Mouse (Mus musculus) adrenal gland, postnatal 0 days (tissue): ENCODE measurements around the gene Hira. TPM values are rescaled to one million over a fixed set of nuclear protein-coding genes. Genes with fewer than 3 reads are reported as not detected.

Experiments
- polyA plus RNA-seq: library from polyadenylated mRNA; unstranded; fragments of >200 nt; fragmentation: Nextera tagmentation; extraction: Ambion mirVana; gene quantifications from 2 replicates; pipeline ENCODE4 v1.2.1, GENCODE M21; 2015

The Hira gene
- 4.4 and 6.9 TPM in 2 replicates for polyA plus RNA-seq

DNA sequence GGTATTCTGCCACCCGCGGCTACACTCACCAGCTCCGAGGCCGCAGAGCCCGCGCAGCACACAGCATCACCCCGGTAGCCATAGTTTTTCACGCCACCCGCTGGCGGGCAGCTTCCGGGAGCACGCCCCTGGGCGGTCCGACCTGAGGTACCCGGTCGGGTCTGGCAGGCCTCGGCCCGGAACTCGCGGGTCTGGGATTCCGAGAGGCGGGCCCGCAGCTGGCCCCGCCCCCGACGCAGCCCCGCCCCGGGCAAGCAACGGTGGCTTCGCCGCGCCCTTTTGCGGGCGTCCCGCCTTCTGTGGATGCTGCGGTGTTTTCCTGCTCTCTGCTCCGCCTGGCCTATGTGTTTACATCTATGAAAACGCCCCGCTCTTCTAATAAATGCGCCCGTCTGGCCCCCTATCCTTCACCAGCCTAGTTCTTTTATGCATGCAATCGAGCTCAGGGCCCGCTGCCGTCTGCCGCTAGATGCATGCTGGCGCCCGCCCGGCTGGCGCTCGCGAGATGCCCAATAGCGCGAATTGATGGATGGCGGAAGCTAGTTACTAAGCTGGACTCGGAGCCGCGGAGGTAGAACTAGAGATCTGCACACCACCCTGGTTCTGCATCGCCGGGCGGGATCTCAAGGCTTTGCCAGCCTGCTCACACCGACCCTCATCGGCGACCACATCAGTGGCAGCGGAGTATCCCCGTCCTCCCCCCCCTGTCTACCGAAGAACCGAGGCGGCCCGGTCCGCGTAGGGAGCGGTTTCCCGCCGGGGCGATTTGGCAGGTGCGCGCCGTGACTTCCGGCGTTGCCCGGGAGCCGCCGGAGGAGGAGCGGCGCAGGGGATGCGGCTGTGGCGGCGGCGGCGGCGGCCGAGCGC is at the start of gene Hira, which contains the start of gene Mrpl40:
Hira (plus strand) TSS at position 596 of the 867 bp plus-strand sequence.
Mrpl40 (minus strand) TSS at position 421 of the 867 bp plus-strand sequence.

DNA sequence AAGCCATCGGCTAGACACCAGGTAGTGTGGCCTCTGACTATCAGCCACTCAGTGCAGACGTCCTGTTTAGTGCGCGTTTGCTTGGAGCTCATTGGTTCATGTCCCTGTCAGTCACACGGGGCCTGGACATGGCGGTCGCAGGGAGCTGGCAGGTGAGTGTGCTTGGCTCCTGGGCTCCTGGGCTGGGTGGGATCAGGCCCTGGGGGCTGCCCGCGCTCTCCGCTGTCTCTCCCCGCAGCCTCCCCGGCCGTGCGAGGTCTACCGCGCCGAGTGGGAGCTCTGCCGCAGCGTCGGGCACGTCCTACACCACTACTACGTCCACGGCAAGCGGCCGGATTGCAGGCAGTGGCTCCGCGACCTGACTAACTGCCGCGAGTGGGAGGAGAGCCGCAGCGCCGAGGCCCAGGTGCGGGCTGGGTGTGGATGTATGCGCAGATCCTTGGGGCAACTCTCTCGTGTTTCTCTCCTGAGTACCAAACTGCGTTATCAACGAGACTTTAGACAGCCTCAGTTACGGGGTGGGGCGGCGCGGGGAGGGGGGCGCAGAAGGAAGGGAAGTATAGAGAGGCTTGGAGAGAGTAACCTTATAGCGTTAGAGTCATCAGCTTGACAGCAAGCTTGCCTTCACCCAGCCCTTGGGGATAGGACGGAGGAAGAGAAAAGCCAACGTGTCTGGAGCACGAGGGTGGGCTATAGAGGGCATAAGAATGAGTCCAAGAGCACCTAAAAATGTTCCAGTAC is 40.2 kb upstream of the Hira start, which contains the start of the genes 2510002D24Rik and Gm28539:
2510002D24Rik (plus strand) TSS at position 111 of the 741 bp plus-strand sequence.
Gm28539 (plus strand) TSS at position 117 of the 741 bp plus-strand sequence.

Other genes starting within 250 kb of the Hira start
- 15.3 and 32.9 TPM in 2 replicates for gene Sept5, start 247.1 kb upstream of the Hira start, polyA plus RNA-seq
- 33.1 and 57.5 TPM in 2 replicates for gene Cldn5, start 100.2 kb upstream of the Hira start, polyA plus RNA-seq
- gene Ufd1, start 65.3 kb upstream of the Hira start, polyA plus RNA-seq: 82.4 and 111 TPM in 2 replicates
- 10.7 and 17.4 TPM in 2 replicates for gene Cdc45, start 65.0 kb upstream of the Hira start, polyA plus RNA-seq
- gene 2510002D24Rik, start 40.5 kb upstream of the Hira start, polyA plus RNA-seq: 32.3 and 35.4 TPM in 2 replicates
- gene Gm28539, start 40.5 kb upstream of the Hira start, polyA plus RNA-seq: not detected in 2 replicates
- gene Mrpl40, start 175 bp upstream of the Hira start, polyA plus RNA-seq: 95.5 and 104 TPM in 2 replicates